Mouse (Mus musculus) embryonic fibroblast, embryonic 13.5 days (primary cell): ENCODE data around the gene Tnpo3.

Source experiments
- CTCF ChIP-seq: IDR thresholded peaks from 2 replicates; pipeline ENCODE4 v1.5.1; 2011; ENCODE audit warnings: mild to moderate bottlenecking, control low read depth, low read length, moderate library complexity, borderline replicate concordance; ENCODE audit not compliant: insufficient read depth
- POLR2A ChIP-seq: IDR thresholded peaks from 2 replicates; pipeline ENCODE4 v1.6.1; 2011; ENCODE audit warnings: low read depth, mild to moderate bottlenecking, control low read depth, low read length, moderate library complexity

- no peak for TF ChIP-seq CTCF
- TF ChIP-seq POLR2A, result no peak
Observed at GRCm38 (mm10) chr6:29627756-29628155, 18.1 kb upstream of the Tnpo3 start.
